Mouse (Mus musculus) cortical plate, adult 2 months (tissue): ENCODE measurements around the gene Fam189a1.

Experiments
- CTCF ChIP-seq: fragments of 200-500 bp; IDR thresholded peaks from 2 replicates; pipeline ENCODE4 v1.5.1; 2011; ENCODE audit warnings: mild to moderate bottlenecking, control low read depth, low read length; ENCODE audit not compliant: insufficient read depth; ENCODE audit errors: extremely low read depth
- POLR2A ChIP-seq: fragments of 200-500 bp; IDR thresholded peaks from 2 replicates; pipeline ENCODE4 v1.6.1; 2011; ENCODE audit warnings: mild to moderate bottlenecking, low read length, control low read depth; ENCODE audit not compliant: insufficient read depth; ENCODE audit errors: extremely low read depth

DNA sequence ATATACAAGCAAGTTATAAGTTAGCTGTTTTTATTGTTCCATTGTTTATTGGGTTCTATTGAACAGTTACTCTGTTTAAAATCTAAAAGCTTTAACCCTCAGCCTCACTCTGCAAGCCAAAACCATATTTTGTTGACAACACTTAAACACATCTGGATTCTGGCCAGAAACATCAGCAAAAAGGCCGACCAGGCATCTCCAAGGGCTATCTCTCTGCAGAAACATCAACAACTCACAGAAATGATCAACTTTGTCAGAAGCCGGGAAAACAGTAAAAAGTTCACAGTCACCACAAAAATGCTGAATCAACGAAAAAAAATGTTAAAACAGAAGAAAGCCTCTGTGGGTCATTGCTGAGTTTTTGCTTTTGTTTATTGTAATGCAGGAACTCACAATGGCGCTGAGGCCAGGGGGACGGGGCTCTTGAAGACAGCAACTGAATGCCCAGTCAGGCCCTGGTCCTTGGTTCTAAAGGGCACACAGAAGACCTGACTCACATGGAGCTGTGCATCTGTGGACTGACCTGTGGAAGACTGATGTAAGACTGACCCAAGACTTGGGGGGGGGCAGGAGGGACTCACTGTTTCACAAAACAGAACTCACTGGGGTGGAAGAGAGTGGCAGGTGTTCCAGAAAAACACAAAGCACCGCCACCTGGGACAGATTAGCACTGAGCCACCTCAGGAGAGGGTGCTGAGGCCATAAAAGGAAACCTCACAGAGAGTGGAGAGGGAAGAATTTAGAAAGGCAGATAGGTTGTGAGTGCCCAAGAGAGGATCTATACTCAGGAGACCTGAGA is 74.2 kb downstream of the Fam189a1 start:
- TF ChIP-seq CTCF = no peak
- TF ChIP-seq POLR2A = no peak
